Mouse (Mus musculus) ES-E14 (cell line): ENCODE measurements at regions not wholly inside any gene's neighbourhood (a gene's known extent, or its start where the extent isn't known, plus 50 kb on each side); places are given as distances from the start of the nearest gene placed in this dataset.

Experiments used
- CHD2 ChIP-seq: IDR thresholded peaks from 2 replicates; pipeline ENCODE4 v1.6.1; 2014; ENCODE audit warnings: mild to moderate bottlenecking, low read depth, low read length, inconsistent platforms
- MAFK ChIP-seq: IDR thresholded peaks from 2 replicates; pipeline ENCODE4 v1.6.1; 2014; ENCODE audit warnings: mild to moderate bottlenecking, low read depth, low read length, inconsistent platforms; ENCODE audit not compliant: insufficient read depth
- ZC3H11A ChIP-seq: IDR thresholded peaks from 2 replicates; pipeline ENCODE4 v1.6.1; 2012; ENCODE audit warnings: low read depth, mild to moderate bottlenecking, inconsistent platforms, low read length, borderline replicate concordance
- ZNF384 ChIP-seq: IDR thresholded peaks from 2 replicates; pipeline ENCODE4 v1.6.1; 2012; ENCODE audit warnings: low read depth, low read length, inconsistent platforms

- TF ChIP-seq MAFK (no peak), CHD2 (no peak), ZC3H11A (no peak), ZNF384 (no peak)
These were observed 207.4 kb downstream of the Nucb2 start for GRCm38 (mm10) chr7:116711541-116711940.
